8 mouse cellular contexts compared by ENCODE assay signal in the genomic region with DNA sequence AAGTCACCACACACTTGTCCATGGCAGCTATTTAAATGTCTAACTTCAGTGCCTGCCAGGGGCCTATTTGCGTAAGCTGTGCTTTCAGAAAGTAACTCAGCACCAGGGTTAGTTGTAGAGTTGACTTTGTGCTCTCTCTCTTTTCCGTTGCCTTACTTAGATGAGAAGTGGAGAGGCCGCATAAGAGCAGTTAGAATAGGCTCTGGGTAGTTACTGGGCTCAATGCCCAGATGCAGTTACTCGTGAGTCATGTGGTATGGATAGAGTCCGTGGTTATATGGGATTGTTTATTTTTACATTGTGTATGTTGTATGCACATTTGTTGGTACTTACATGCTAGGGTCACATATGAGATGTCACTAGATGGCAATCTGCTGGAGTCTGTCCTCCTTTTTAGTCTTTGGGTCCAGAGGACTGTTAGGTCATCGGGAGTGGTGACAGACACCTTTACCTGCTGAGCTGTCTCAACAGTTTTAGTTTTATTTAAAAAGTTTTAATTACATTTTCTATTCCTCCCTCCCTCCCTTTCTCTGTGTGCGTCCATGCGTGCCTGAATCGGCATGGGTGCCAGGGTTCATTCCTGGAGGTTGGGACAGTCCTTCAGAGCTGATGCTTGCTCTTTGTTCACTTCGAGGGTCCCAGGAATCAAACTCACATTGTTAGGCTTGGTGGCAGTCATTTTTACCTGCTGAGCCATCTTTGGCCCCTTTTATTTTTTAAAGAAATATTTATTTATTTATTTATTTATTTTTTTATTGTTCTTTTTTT. TPM values are rescaled to one million over a fixed set of nuclear protein-coding genes. Genes with fewer than 3 reads are reported as not detected.
DNase-seq lines count a peak whose midpoint lies in the region; ATAC-seq and TF ChIP-seq lines count a peak whose summit lies in the region.

No protein-coding gene starts in this region.

- H3K4me3 ChIP-seq in kidney, adult 2 months (ENCODE audit: insufficient read depth, low read depth, low read length), result peak overlapping the region; percentile 5
- no peak overlapping the region for H3K4me3 ChIP-seq in kidney, embryonic 14.5 days (ENCODE audit: low read length)
- H3K4me3 ChIP-seq in brown adipose tissue, adult 24 weeks (ENCODE audit: insufficient read depth, low read depth, low read length), result peak overlapping the region; percentile 16; the same call in 1 of the 2 replicates
- no peak overlapping the region for H3K4me3 ChIP-seq in macrophage (ENCODE audit: inconsistent target)

- peak; percentile 20 for DNase-seq in adrenal gland, adult 2 months
- no peak for DNase-seq in adrenal gland, postnatal 25 days
- DNase-seq in kidney, adult 2 months, result peak; percentile 54
- no peak for DNase-seq in left cerebral cortex, postnatal 10 days (ENCODE audit: extremely low spot score in 1 of 2, low spot score in 2 of 2)

- no peak overlapping the region for H3K9ac ChIP-seq in kidney, embryonic 14.5 days (ENCODE audit: low read depth, low read length)

- no peaks in the 10 kb centered on the region for H3K36me3 ChIP-seq in kidney, adult 2 months (ENCODE audit: control insufficient read depth, insufficient read depth, low read length)
- H3K36me3 ChIP-seq in kidney, embryonic 14.5 days (ENCODE audit: control insufficient read depth, insufficient read depth, low read length), result no peaks in the 10 kb centered on the region
- H3K36me3 ChIP-seq in macrophage (ENCODE audit: inconsistent target), result no peaks in the 10 kb centered on the region

- peak overlapping the region; percentile 62 for H3K27ac ChIP-seq in kidney, adult 2 months (ENCODE audit: insufficient read depth, low read depth, low read length)
- H3K27ac ChIP-seq in kidney, embryonic 14.5 days (ENCODE audit: low read depth, low read length), result no peak overlapping the region
- H3K27ac ChIP-seq in brown adipose tissue, adult 24 weeks (replicated peaks; ENCODE audit: low read depth, low read length), result no peak overlapping the region; the same call in 1 of the 2 replicates
- 0 out of 2 replicates have a peak overlapping the region, but pooled peaks have one; percentile 5 for H3K27ac ChIP-seq in macrophage

- ATAC-seq in kidney, embryonic 14.5 days (ENCODE audit: low FRiP score, low TSS enrichment), result no peak
- no peak for ATAC-seq in inflammation-experienced regulatory T-cells, adult 6 months

- TF ChIP-seq POLR2A in kidney, adult 2 months (IDR thresholded peaks at IDR 0.05; ENCODE audit: low read depth, low read length), result no peak

- TF ChIP-seq CTCF in kidney, adult 2 months (conservative IDR thresholded peaks at IDR 0.05; ENCODE audit: insufficient read depth, insufficient read length, low read depth, low read length), result no peak

- H3K4me1 ChIP-seq in kidney, adult 2 months (ENCODE audit: control insufficient read depth, insufficient read depth, low read length), result peaks cover 11% of the 10 kb centered on the region; the same call in 1 of the 2 replicates
- H3K4me1 ChIP-seq in kidney, embryonic 14.5 days (ENCODE audit: control insufficient read depth, insufficient read depth, low read length), result peaks cover 22% of the 10 kb centered on the region
- H3K4me1 ChIP-seq in brown adipose tissue, adult 24 weeks (ENCODE audit: control insufficient read depth, insufficient read depth, insufficient read length, low read length), result peaks cover 7% of the 10 kb centered on the region; the same call in 1 of the 2 replicates

- intact Hi-C loops in left cerebral cortex, postnatal 10 days (cut with DNase I), result no loop called here

- no peak overlapping the region for H3K4me2 ChIP-seq in kidney, embryonic 14.5 days (replicated peaks; ENCODE audit: low read depth, low read length)

- H3K79me2 ChIP-seq in macrophage (ENCODE audit: inconsistent target), result peaks cover 68% of the 10 kb centered on the region

- no peaks in the 10 kb centered on the region for H3K27me3 ChIP-seq in kidney, adult 2 months (replicated peaks; ENCODE audit: control insufficient read depth, insufficient read depth, low read length)
- H3K27me3 ChIP-seq in kidney, embryonic 14.5 days (ENCODE audit: control insufficient read depth, insufficient read depth, low read length), result no peaks in the 10 kb centered on the region

- no peaks in the 10 kb centered on the region for H3K9me3 ChIP-seq in kidney, embryonic 14.5 days (ENCODE audit: control insufficient read depth, low read length)

- WGBS in kidney, adult 2 months, result 24% methylated on average over 10 of the region's 10 CpGs
- 81% methylated on average over 10 of the region's 10 CpGs for WGBS in kidney, embryonic 14.5 days
- WGBS in macrophage (ENCODE audit: missing documents), result 66% methylated on average over 10 of the region's 10 CpGs

RNA-seq across cellular contexts. Expression of gene Fam117b, which starts 3.2 kb away (rescaled TPM):
- total RNA-seq in adrenal gland, adult 2 months (2021), result 10 to 100 TPM; 33.8 to 35.6 TPM
- polyA plus RNA-seq in adrenal gland, adult 2 months (2012; rRNA removed), result 23.7 and 26.9 TPM in 2 replicates
- 40.2 TPM in 2 replicates for total RNA-seq in adrenal gland, postnatal 25 days (2021)
- 11.5 and 11.9 TPM in 2 replicates for polyA plus RNA-seq in kidney, adult 2 months (2012; rRNA removed)
- polyA plus RNA-seq in kidney, embryonic 14.5 days (2014; fragmentation: Nextera tagmentation; extraction: Ambion mirVana), result 11.2 and 19.2 TPM in 2 replicates
- 3.8 and 5.0 TPM in 2 replicates for polyA plus RNA-seq in brown adipose tissue, adult 24 weeks (2012; ENCODE audit: insufficient read depth, insufficient read length, missing spikeins)
- 10 to 100 TPM in 20 of 26 experiments, 1 to 10 TPM in 6; 2.3 to 65.9 (median 19.1) TPM for total RNA-seq in macrophage (2018; cell fraction: chromatin; rRNA removed)
- 10 to 100 TPM; 11.6 to 24.5 (median 17.4) TPM for total RNA-seq in macrophage (2018; cell fraction: cytosol; rRNA removed)
- 10 to 100 TPM in 20 of 26 experiments, 1 to 10 TPM in 6; 7.5 to 62.5 (median 19.6) TPM for total RNA-seq in macrophage (2018; cell fraction: nucleus; rRNA removed)
- polyA plus RNA-seq in macrophage (2018), result 12.7 to 13.7 TPM (median 12.8 TPM) in 3 replicates
- total RNA-seq in left cerebral cortex, postnatal 10 days (2021), result 10 to 100 TPM; 59.0 to 59.5 TPM
- polyA plus RNA-seq in inflammation-experienced regulatory T-cells, adult 6 months (2017; shearing (Covaris generic)), result 10 to 100 TPM; 14.7 to 26.3 (median 15.4) TPM

Comparison
In these comparisons a context has a peak if more than half of its experiments do, and no peak if none do; other contexts are left out.
1. DNase-seq: peak in adrenal gland, adult 2 months (single experiment) and kidney, adult 2 months (single experiment); none in adrenal gland, postnatal 25 days (single experiment) and left cerebral cortex, postnatal 10 days (0 of 2).
2. H3K27ac ChIP-seq: peak in kidney, adult 2 months (single experiment) and macrophage (single experiment); none in kidney, embryonic 14.5 days (single experiment) and brown adipose tissue, adult 24 weeks (single experiment).
3. H3K4me3 ChIP-seq: peak in kidney, adult 2 months (single experiment) and brown adipose tissue, adult 24 weeks (single experiment); none in kidney, embryonic 14.5 days (single experiment) and macrophage (single experiment).